Comparison of ENCODE assay signal across 16 mouse cellular contexts in genomic region chr6:87653904-87654638, GRCm38 (mm10). TPM values are rescaled to one million over a fixed set of nuclear protein-coding genes. Genes with fewer than 3 reads are reported as not detected.
DNase-seq lines count a peak whose midpoint lies in the region; ATAC-seq and TF ChIP-seq lines count a peak whose summit lies in the region.
"Had no signal": no experiment of that assay in that cellular context is flagged by ENCODE, and none has a peak within 500 bp of the region (broad histone marks: within the 10 kb centered on the region; RNA-seq: fewer than 3 reads in every experiment).

No protein-coding gene starts in this region.

- DNase-seq in gastrocnemius, adult 2 months: peak; percentile 38
- no peak for DNase-seq in gastrocnemius, postnatal 4 days (ENCODE audit: low spot score in 2 of 2)
- DNase-seq in kidney, postnatal 0 days (ENCODE audit: low spot score): peak; percentile 90
- no peak for DNase-seq in kidney, adult 8-10 months
- peak; percentile 24 for DNase-seq in CD4-positive, CD25-positive, alpha-beta regulatory T cell, adult 2 months (ENCODE audit: low read depth, low spot score)
- peak; percentile 21 for DNase-seq in induced T-regulatory cell, adult 2 months (ENCODE audit: low read depth)
- DNase-seq in left cerebral cortex, adult 18-20 months (ENCODE audit: low spot score in 2 of 2): no peak
- DNase-seq: adrenal gland, adult 2 months; cerebellum, postnatal 14 days; forebrain, postnatal 0 days; liver, embryonic 13.5 days; lung, postnatal 14 days had no signal

- no peaks in the 10 kb centered on the region for H3K36me3 ChIP-seq in kidney, postnatal 0 days (ENCODE audit: insufficient read depth, low read length)

- 20% methylated on average over 8 of the region's 8 CpGs for WGBS in kidney, postnatal 0 days

- intact Hi-C loops in gastrocnemius, adult 2 months (cut with DNase I): no loop called here

- peak; percentile 68 for ATAC-seq in kidney, postnatal 0 days (replicated peaks; ENCODE audit: low FRiP score, low read depth)
- ATAC-seq in erythroblast, adult 5-6 weeks (replicated peaks; ENCODE audit: low FRiP score, poor library complexity, severe bottlenecking): no peak
- ATAC-seq: forebrain, postnatal 0 days had no signal

- no peak overlapping the region for H3K9ac ChIP-seq in kidney, postnatal 0 days (ENCODE audit: low read depth, low read length)
- H3K9ac ChIP-seq: forebrain, postnatal 0 days; hindbrain, embryonic 14.5 days; liver, embryonic 13.5 days; midbrain, embryonic 12.5 days had no signal

- H3K4me2 ChIP-seq in kidney, postnatal 0 days (ENCODE audit: low read length): 0 out of 2 replicates have a peak overlapping the region, but pooled peaks have one; percentile 1
- H3K4me2 ChIP-seq: hindbrain, embryonic 14.5 days; liver, embryonic 13.5 days; midbrain, embryonic 12.5 days had no signal

- H3K9me3 ChIP-seq in kidney, postnatal 0 days (replicated peaks; ENCODE audit: low read length): no peaks in the 10 kb centered on the region
- H3K9me3 ChIP-seq: heart, embryonic 10.5 days; liver, embryonic 13.5 days; midbrain, embryonic 12.5 days had no signal

- H3K27me3 ChIP-seq in kidney, postnatal 0 days (ENCODE audit: insufficient read depth, low read length): no peaks in the 10 kb centered on the region
- H3K27me3 ChIP-seq: liver, embryonic 13.5 days; midbrain, embryonic 12.5 days had no signal

- no peak overlapping the region for H3K4me3 ChIP-seq in gastrocnemius, adult 2 months
- H3K4me3 ChIP-seq in kidney, postnatal 0 days (replicated peaks; ENCODE audit: low read depth, low read length): no peak overlapping the region
- H3K4me3 ChIP-seq: heart, embryonic 10.5 days; liver, embryonic 13.5 days; midbrain, embryonic 12.5 days had no signal

- H3K27ac ChIP-seq in gastrocnemius, adult 2 months: no peak overlapping the region
- peak overlapping the region; percentile 83 for H3K27ac ChIP-seq in kidney, postnatal 0 days
- H3K27ac ChIP-seq: heart, embryonic 10.5 days; hindbrain, embryonic 14.5 days; liver, embryonic 13.5 days; midbrain, embryonic 12.5 days had no signal

- TF ChIP-seq CTCF in gastrocnemius, adult 2 months (IDR thresholded peaks at IDR 0.05): no peak
- TF ChIP-seq CTCF in kidney, postnatal 0 days (IDR thresholded peaks at IDR 0.05; ENCODE audit: low read depth): no peak

- no peaks in the 10 kb centered on the region for H3K4me1 ChIP-seq in kidney, postnatal 0 days (replicated peaks; ENCODE audit: insufficient read depth, low read length)
- H3K4me1 ChIP-seq: midbrain, embryonic 12.5 days had no signal

RNA-seq across cellular contexts. Expression of gene Aplf, which starts 17.9 kb away (rescaled TPM):
- 1 to 10 TPM; 2.0 to 2.7 TPM for total RNA-seq in gastrocnemius, adult 2 months (2021)
- 1 to 10 TPM; 5.2 to 6.0 TPM for total RNA-seq in gastrocnemius, postnatal 4 days (2021)
- 12.7 and 14.3 TPM in 2 replicates for polyA plus RNA-seq in kidney, postnatal 0 days (2015; fragmentation: Nextera tagmentation; extraction: Ambion mirVana)
- total RNA-seq in erythroblast, adult 5-6 weeks (2015; ENCODE audit: low replicate concordance): 37.8 and 43.4 TPM in 2 replicates
- total RNA-seq in erythroblast, adult 5-6 weeks (2017; ENCODE audit: low replicate concordance): 71.8 and 86.0 TPM in 2 replicates
- 1 to 10 TPM; 9.2 to 9.8 TPM for total RNA-seq in left cerebral cortex, adult 18-20 months (2021)

Comparison
In these comparisons a context has a peak if more than half of its experiments do, and no peak if none do; other contexts are left out.
1. DNase-seq: peak in gastrocnemius, adult 2 months (single experiment), kidney, postnatal 0 days (single experiment), CD4-positive, CD25-positive, alpha-beta regulatory T cell, adult 2 months (single experiment) and induced T-regulatory cell, adult 2 months (single experiment); none in gastrocnemius, postnatal 4 days (0 of 2), kidney, adult 8-10 months (0 of 2) and left cerebral cortex, adult 18-20 months (0 of 2).